Mouse (Mus musculus) adrenal gland, postnatal 14 days (tissue): ENCODE results near the gene Pole2. TPM values are rescaled to one million over a fixed set of nuclear protein-coding genes. Genes with fewer than 3 reads are reported as not detected.

Experiments
- DNase-seq: peaks from one replicate; pipeline ENCODE4 v3.0.0; 2021; ENCODE audit warnings: mixed read lengths
- total RNA-seq: library from RNA; stranded (reverse); gene quantifications from 2 replicates; pipeline ENCODE4 v1.2.3, GENCODE M21; 2021

Gene Pole2
- total RNA-seq, 1 experiment from 2014 or later, result 5.3 TPM

DNA sequence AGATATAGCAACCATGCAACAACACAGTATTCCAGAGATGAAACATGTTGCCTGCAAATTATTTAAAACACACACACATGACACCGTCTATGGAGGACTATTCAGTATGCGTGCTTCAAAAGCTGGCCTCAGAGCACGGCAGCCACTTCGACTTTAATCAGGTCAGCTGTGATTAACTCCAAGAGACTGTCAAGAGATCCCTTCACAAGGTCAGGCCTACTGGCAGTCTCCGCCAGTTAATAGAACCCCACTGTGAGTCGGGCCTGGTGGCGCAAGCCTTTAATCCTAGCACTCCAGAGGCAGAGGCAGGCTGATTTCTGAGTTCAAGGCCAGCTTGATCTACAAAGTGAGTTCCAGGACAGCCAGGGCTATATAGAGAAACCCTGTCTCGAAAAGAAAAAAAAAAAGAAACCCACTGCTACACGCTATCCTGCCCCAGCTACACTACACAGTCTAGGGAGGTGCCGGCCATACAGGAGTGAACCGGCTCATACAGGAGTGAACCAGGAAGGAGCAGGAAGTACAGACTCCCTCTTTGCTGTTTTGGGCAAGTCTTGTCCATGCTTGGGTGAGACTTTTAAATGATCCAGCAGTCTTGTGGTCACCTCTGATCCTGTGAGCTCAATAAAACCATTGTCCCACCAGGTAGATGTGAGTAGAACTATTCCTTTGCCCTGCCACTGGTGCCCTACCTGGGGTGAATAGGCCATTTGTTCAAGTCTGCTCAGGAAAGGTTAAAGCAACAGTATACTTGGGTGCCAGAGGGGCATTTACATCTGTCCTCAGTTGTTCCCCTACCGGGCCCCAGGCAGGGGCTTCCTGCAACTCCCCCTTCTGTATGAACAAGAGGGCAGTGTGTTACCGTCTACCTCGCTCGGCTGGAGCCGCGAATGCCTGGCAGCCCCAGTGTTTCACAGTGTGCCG, 17.7 kb downstream of the Pole2 start:
- DNase-seq, result peak; percentile 27

DNA sequence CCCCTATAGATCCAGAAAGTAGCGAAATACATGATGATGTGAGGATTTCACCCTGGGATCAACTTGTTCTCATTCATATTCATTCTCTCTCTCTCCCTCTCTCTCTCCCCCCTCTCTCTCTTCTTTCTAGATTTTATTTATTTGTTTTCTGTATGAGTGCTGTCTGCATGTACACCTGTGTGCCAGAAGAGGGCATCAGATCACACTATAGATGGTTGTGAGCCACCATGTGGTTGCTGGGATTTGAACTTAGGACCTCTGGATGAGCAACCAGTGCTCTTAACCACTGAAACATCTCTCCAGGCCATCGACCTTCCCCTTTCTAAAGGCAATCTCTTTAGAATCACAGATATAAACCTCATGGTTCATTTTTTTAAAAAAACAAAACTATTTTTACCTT, 19.5 kb downstream of the Pole2 start:
- no peak for DNase-seq

DNA sequence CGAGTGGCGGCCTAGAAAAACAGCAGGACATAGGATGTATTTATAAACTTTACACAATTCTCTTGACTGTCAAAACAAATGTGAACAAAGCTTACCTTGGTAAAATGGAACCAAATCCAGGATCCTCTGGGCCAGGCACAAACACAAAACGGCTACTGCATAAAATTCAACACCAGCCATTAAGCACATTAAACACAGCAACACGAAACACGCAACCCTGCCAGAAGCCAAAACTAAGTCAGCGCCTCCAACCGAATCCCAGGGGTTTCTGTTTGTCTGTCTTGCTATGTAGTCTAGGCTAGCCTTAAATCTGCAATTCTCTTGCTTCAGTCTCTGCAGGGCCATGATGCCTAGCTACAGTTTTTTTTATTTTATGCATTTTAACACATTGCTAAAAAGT, 20.1 kb downstream of the Pole2 start:
- DNase-seq, result no peak

DNA sequence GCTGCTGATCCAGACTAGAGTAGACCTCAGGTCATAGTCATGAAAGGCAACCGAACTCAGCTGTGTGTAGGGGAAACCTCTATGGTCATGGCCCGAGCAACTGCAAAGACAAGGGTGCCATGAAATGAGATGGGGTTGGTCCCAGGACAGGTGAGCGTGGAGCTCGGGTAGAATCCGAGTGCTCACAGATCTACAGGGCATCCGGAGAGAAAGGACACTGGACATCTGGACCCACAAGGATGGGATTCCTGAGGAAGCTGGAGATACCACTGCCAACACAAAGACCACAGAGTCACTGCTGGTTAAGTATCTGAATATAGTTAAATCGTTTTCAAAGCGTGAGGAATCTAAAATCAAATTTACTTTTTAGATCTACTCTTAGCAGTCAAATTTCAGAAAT, 20.6 kb downstream of the Pole2 start:
- no peak for DNase-seq

DNA sequence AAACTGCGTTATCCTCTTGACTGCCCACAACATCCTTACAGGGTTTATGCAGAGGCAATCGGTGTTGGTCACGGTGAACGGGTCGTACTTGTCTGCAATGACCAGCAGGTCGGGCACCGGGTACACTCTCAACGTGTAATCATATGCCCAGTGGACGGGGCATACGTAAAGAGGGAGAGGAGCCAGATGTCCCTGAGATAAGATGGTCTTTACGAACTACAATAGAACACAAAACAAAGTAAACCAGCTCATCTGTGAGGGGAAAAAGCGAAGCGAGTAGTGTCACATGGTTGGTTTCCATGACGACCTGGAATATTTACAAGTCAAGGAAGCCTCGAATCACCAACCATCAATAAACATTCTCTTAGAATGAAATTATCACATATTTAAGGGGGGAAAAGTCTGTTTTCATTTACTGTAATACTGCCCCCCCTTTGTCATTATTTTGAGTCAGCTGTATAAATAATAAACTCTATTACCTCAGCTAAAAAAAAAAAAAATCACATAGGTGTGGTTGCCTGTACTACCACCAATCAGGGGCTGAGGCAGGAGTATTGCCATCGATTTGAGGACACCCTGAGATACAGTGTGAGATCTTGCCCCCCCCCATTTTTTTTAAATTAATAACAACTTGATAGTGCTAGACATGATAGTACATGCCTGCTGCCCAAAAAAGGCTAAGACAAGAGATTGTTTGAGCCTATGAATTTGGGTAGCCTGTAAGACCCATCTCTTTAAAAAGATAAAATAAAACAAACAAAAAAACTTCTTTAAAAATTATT, 23.8 kb downstream of the Pole2 start, which contains the start of gene Gm49384:
Gene Gm49384 (minus strand): TSS at position 216 of the 782 bp plus-strand sequence.
- DNase-seq, result no peak

DNA sequence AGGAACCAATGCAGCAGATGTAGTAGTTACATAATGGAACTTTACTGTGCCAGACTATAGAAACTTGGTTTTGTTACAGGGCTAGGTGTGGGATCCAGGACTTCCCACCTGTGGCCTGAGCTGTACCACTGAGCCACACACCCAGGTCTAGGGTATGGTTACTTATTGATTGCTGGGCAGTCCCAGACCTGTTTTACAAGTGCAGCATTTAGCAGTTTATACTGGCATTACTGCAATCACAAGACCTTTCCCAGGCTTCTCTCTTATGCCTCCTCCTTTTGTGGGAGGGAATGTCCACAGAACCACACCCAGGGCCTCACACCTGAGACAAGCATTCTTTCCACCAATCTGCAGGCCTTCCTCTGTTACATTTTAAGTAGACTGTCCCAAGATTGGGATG, 29.0 kb downstream of the Pole2 start:
- no peak for DNase-seq

DNA sequence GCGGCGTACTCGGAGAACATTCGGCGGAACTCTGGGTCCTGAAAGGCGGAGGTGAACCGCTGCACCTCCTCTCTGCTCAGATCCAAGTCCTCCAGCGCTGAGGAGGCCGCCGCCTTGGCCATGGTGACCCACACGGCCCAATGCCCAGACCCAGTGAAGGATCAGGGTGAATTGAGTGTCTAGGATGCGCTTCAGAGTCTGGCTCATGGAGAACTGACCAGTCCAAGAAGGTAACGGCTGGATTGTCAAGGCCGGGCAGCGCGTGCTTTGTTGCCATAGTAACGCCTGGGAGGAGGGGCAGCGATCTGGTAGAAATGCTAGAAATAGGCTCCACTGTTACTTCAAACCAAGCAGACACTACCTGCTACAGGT, 29.8 kb downstream of the Pole2 start, which contains the start of gene Dnaaf2:
Gene Dnaaf2 (minus strand): TSS at position 266 of the 372 bp plus-strand sequence.
- peak; percentile 91 for DNase-seq

DNA sequence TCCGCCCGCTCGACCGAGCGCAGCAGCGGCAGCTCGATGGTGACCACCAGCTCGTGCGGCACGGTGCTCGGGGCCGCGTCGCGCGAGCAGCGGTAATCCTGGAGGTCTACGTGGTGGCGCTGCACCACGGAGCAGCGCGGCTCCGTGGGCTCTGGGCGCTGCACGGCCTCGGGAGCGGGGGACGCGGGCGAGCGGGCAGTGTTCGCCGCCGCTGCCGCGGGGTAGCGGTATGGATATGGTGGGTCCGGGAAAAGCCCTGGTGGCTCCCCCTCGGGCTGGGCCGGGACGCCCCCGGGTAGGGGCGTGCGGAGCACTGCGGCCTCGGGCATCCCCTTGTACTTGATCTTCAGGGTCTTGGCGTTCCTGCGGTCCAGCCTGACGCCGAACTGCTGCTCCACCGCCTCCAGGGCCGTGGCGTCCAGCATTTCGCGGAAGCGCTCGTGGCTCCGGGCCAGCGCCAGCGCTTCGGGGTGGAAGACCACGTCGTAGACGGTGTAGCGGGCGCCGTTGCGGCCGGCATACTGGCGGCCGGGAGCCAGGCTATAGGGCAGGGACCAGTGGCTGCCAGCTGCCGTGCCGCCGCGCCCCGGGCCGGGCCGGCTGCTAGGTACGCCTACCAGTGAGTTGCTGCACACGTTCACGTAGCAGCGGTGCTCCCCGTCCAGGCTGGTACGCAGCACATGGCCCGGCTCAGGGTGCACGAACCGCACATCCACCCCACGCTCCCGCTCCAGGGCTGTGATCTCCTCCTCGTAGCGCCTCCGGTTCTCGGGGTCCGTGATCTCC, 30.4 kb downstream of the Pole2 start:
- peak; percentile 78 for DNase-seq

DNA sequence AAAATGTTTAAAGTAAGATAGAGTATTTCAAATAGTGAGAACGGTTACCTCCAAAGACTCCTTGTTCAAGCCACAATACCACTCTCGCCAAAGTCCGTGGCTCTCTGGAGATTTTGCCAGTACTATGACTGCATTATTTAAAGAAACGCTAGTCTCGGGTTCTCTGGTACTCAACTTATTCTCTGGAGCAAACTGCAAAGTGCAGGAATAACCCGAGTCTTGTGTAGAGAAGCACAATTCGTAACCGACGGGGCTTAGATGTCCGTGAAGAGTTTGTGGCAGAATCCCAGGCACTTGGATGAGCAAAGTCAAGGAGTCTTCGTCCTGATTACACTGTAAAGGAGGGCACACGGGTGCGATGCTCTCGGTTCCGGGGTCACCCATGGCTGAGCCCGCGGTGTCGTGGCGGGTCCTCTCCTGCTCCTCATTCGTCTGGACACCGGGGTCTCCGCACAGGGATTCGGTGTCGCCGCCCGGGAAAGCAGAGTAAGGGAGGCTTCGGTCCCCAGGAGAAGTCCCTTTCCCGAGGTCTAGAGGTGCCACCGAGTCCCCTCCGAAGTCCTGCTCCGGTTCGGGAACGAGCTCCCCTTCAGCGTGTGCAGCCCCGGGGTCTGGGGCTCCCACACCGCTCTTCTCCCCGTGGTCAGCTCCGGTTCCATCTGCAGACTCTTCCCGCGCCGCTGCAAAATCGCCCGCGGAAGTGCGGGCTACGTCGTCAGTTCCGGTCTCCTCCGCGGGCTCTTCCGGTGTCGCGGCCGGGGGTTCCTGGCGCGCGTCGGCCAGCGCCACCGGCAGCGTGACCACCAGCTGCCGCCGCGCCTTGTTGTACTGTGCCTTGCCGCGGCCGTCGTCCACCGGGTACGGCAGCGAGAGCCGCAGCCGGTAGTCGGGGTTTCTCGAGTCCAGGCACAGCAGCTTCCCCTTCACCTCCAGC, 31.3 kb downstream of the Pole2 start, which contains the start of gene Gm49383:
Gene Gm49383 (minus strand): TSS at position 661 of the 934 bp plus-strand sequence.
- peak; percentile 86 for DNase-seq

DNA sequence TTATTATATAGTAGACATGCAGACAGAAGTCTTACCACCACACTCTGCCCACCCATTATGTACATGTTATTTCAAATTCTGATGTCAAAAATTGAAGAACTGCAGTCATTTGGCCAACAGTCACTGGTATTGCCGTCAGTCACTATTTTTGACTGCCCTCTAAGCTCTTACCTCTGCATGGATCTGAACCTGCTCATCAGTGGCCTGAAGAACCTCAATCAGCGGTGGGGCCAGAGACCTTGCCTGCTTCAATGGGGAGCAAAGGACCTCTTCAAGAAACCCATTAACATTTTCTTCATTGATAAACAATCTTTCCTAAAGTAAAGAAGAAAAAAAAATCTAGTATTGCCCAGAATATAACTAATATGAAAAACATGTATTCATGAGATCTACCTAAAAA, 35.4 kb downstream of the Pole2 start:
- DNase-seq, result no peak

DNA sequence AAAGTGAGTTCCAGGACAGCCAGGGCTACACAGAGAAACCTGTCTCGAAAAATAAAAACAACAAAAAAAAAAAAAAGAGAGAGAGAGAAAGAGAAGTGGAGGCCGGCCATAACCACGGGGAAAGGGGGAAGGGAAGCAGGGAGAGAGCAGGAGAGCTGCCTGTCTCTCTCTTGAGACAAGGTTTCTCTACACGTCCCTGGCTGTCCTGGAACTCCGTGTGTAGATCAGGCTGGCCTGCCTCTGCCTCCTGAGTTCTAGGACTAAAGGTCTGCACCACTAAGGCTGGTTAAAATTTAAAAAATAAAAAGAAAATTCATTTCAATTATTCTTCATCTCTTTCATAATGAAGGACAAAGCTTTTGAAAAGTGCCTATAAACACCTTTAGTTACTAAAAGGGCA, 36.6 kb downstream of the Pole2 start:
- DNase-seq, result no peak

DNA sequence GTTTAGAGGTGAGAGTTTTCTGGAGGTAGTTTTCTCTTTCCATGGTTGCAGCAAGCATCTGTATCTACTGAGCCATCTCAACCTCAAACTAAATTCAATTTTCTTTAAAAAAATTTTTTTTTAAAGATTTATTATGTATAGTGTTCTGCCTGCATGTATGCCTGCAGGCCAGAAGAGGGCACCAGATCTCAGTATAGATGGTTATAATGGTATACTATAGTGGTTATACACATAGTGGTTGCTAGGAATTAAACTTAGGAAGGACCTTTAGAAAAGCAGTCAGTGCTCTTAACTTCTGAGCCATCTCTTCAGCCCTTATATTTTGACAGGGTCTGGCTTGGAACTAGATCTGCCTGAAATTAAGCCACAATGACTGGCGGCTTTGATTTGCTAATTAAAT, 37.5 kb downstream of the Pole2 start:
- peak; percentile 18 for DNase-seq

DNA sequence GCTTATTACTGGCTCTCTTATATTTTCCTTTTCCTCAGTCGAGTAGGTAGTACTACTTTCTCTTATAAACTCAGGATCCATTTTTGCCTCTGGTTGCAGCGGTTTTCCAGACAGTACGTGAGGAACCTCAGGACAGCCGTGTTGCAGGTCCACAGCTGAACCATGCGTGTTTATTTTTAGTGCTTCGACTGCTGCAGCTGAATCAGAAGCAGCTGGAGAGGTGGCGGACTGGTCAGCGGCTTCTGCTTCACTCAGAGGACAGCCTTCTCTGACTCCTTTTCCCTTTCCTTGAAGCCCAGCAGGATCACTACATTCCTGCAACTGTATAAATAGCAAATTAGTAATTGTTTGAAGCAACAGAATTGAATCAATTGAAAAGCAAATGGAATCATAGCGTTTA, 37.9 kb downstream of the Pole2 start:
- no peak for DNase-seq

DNA sequence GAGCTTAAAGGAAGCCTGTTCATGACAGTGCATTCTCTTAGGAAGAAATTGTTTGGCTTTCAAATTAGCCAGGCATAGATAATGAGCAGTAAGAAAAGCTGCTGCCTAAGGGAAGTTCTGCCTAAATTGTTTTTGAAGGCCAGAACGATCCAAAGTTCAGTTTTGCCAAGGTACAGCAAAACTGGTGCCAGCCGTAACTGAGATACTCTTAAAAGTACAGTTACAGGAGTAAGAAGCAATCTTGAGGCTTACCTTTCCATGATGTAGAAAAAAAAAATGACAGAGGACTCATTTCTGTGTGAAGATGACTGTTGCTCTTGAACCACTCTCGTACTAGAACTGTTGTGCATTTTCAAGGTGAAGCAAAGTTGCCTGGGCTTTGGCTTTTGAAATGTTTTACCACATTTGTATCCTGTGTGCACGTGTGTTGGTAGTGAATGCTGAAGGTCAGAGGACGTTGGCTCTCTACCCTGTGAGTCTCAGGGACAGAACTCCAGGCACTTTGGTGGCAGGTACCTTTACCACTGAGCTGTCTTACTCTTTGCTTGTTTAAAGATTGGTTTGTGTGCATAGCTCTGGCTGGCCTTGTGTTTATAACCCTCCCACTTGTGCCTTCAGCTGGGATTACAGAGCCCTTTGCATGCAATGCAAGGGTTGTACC, 41.1 kb downstream of the Pole2 start:
- DNase-seq, result peak; percentile 34

DNA sequence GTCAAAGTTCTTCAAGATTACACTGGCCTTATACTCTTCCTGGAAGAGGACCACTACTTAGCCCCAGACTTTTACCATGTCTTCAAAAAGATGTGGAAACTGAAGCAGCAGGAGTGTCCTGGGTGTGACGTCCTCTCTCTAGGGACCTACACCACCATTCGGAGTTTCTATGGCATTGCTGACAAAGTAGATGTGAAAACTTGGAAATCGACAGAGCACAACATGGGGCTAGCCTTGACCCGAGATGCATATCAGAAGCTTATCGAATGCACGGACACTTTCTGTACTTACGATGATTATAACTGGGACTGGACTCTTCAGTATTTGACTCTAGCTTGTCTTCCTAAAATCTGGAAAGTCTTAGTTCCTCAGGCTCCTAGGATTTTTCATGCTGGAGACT, 42.6 kb downstream of the Pole2 start:
- no peak for DNase-seq

DNA sequence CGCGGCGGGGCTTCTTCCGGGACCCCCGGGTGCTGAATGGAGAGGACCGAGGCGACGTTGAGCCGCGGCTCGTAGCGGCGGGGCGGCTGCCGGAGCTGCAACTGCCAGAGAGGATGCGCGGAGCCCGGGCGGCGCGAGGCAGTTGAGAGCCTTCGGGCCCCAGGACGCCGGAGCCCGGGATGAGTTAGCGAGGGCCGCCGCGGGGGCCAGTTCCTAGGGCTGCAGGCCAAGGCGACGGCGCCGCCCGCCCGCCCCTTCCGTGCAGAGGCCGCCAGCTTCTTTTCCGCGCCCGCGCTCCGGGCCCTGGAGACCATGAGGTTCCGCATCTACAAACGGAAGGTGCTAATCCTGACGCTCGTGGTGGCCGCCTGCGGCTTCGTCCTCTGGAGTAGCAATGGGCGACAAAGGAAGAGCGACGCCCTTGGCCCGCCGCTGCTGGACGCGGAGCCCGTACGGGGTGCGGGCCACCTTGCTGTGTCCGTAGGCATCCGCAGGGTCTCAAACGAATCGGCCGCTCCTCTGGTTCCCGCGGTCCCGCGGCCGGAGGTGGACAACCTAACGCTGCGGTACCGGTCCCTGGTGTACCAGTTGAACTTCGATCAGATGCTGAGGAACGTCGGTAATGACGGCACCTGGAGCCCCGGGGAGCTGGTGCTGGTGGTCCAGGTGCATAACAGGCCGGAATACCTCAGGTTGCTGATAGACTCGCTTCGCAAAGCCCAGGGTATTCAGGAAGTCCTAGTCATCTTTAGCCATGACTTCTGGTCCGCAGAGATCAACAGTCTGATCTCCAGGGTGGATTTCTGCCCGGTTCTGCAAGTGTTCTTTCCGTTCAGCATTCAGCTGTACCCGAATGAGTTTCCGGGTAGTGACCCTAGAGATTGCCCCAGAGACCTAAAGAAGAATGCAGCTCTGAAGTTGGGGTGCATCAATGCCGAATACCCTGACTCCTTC, 43.4 kb downstream of the Pole2 start:
- DNase-seq, result peak; percentile 79

DNA sequence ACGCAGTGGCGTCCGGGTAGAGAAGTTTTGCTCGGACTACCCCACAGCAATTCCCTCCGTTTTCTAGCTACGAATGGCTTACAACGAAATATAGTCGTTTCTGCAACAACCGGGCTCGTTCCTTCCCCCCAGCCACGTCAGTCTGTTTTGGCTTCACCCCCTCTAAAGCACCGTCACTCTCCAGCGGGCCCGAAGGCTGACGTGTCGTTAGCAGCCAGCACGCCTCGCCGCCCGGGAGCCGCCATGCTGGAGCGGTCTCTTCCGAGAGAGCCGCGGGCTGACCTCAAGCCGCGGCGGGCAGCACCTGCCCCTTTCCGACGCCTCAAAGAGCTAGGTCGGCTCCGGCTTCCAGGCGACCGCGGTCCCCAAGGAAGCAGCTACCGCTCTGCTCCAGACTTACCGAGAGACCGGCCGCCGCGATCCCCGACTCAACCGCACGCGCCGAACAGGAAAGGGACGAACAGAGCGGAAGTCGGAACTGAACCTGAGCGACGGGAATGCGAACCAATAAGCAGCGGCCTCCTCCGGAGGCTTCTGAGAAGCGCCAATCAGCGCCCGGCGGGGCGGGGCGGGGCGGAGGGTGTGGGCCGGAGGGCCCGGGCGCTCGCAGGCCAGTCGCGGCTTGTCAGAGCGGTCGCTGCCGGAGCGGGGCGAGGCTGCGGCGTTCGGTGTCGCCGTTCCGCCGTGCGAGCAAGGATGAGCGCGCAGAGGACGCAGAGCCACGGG, 44.2 kb downstream of the Pole2 start, which contains the start of the genes Rpl36al and Mgat2:
Gene Rpl36al (minus strand): TSS at position 501 of the 726 bp plus-strand sequence.
Gene Mgat2 (plus strand): TSS at position 575 of the 726 bp plus-strand sequence.
- peak; percentile 99 for DNase-seq

DNA sequence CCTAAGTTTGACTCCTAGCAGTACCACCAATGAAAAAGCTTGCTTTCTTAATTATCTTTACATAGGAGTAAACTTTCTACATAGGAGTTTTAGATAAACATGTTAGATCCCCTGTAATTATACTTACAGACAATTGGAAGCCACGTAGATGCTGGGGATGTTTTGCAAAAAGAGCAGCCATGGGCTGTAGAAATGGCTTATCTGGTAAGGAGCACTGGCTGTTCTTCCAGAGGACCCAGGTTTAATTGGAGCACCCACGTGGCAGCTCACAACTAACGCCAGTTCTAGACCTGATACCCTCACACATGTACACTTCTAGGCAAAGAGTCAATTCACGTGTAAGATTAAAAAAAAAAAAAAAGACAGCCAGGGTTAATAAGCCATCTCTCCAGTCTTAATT, 46.2 kb downstream of the Pole2 start:
- DNase-seq, result no peak
